Mouse (Mus musculus): ENCODE data around the gene Brinp3. TPM values are rescaled to one million over a fixed set of nuclear protein-coding genes. Genes with fewer than 3 reads are reported as not detected.

The Brinp3 gene
- polyA plus RNA-seq, 1 experiment from 2014 or later, result not detected

- no peak for TF ChIP-seq CTCF (IDR thresholded peaks at IDR 0.05; ENCODE audit: low read depth)
- no peak for ATAC-seq (replicated peaks; ENCODE audit: low FRiP score, low read depth)
- no peak for DNase-seq (ENCODE audit: low spot score)
These were observed 349.5 kb downstream of the Brinp3 start for GRCm38 (mm10) chr1:146844087-146844486.

DNA sequence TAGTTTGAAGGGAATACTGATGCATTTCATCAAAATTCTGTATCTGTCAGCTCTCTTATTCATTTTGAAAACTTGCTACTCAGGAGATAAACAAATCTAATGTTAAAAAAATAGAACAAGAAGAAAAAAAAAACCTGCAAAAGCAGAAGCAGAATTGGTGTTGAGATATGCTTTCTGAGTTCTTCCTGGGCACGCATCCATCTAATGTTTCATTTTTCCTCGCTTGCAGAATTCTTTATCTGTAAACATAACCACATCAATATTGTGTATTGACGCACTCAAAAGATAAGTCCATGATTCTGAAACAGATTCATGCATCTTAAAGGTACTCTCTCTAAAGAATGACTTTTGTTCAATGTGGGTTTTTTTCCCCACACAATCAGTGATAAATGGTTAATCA lies 354.3 kb downstream of the Brinp3 start:
- no peak for DNase-seq (ENCODE audit: low spot score)
- no peak for TF ChIP-seq CTCF (IDR thresholded peaks at IDR 0.05; ENCODE audit: low read depth)

More at GRCm38 (mm10) chr1:146844087-146844486, 349.5 kb downstream of the Brinp3 start:
- no peak overlapping the region for H3K9ac ChIP-seq (ENCODE audit: low read depth, low read length)
- no peaks in the 10 kb centered on the region for H3K4me1 ChIP-seq (replicated peaks; ENCODE audit: insufficient read depth, low read length)
- H3K27ac ChIP-seq, result no peak overlapping the region
- no peak overlapping the region for H3K4me2 ChIP-seq (ENCODE audit: low read length)
- H3K36me3 ChIP-seq (ENCODE audit: insufficient read depth, low read length), result no peaks in the 10 kb centered on the region
- no peak overlapping the region for H3K4me3 ChIP-seq (replicated peaks; ENCODE audit: low read depth, low read length)
- no peaks in the 10 kb centered on the region for H3K27me3 ChIP-seq (ENCODE audit: insufficient read depth, low read length)
- 74% methylated on average over 2 of the region's 2 CpGs for WGBS
- no peaks in the 10 kb centered on the region for H3K9me3 ChIP-seq (replicated peaks; ENCODE audit: low read length)

GRCm38 (mm10) chr1:146850147-146850546 lies 355.6 kb downstream of the Brinp3 start:
- 81% methylated on average over 2 of the region's 2 CpGs for WGBS
- Histone ChIP-seq H3K36me3 (ENCODE audit: insufficient read depth, low read length) (no peaks in the 10 kb centered on the region), H3K9me3 (replicated peaks; ENCODE audit: low read length) (no peaks in the 10 kb centered on the region), H3K27me3 (ENCODE audit: insufficient read depth, low read length) (no peaks in the 10 kb centered on the region), H3K27ac (no peak overlapping the region), H3K4me2 (ENCODE audit: low read length) (no peak overlapping the region), H3K4me3 (replicated peaks; ENCODE audit: low read depth, low read length) (no peak overlapping the region), H3K4me1 (replicated peaks; ENCODE audit: insufficient read depth, low read length) (no peaks in the 10 kb centered on the region), H3K9ac (ENCODE audit: low read depth, low read length) (no peak overlapping the region)
- no peak for ATAC-seq (replicated peaks; ENCODE audit: low FRiP score, low read depth)
- TF ChIP-seq CTCF (IDR thresholded peaks at IDR 0.05; ENCODE audit: low read depth), result no peak
- no peak for DNase-seq (ENCODE audit: low spot score)

More for the DNA sequence above, 354.3 kb downstream of the Brinp3 start:
- H3K36me3 ChIP-seq (ENCODE audit: insufficient read depth, low read length), result no peaks in the 10 kb centered on the region
- no peaks in the 10 kb centered on the region for H3K27me3 ChIP-seq (ENCODE audit: insufficient read depth, low read length)
- ATAC-seq (replicated peaks; ENCODE audit: low FRiP score, low read depth), result no peak
- H3K4me2 ChIP-seq (ENCODE audit: low read length), result no peak overlapping the region
- no peaks in the 10 kb centered on the region for H3K4me1 ChIP-seq (replicated peaks; ENCODE audit: insufficient read depth, low read length)
- 85% methylated on average over 3 of the region's 3 CpGs for WGBS
- no peak overlapping the region for H3K9ac ChIP-seq (ENCODE audit: low read depth, low read length)
- no peak overlapping the region for H3K4me3 ChIP-seq (replicated peaks; ENCODE audit: low read depth, low read length)
- no peaks in the 10 kb centered on the region for H3K9me3 ChIP-seq (replicated peaks; ENCODE audit: low read length)
- H3K27ac ChIP-seq, result no peak overlapping the region

DNA sequence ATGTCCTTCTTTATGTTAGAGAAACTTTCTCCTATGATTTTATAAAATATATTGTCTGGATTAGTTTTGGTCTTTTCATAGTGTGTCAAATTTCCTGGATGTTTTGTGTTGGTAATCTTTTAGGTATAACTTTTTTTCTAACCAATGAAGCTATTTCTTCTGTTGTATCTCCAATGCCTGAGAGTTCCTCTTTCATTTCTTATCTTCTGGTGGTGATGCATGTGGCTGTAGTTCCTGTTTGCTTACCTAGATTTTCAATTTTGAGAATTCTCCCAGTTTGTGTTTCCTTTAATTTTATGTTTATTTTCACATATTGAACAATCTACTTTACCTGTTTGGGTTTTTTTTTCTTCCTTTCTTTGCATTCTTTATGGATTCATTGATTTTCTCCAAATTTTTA lies 404.1 kb downstream of the Brinp3 start:
- DNase-seq (ENCODE audit: low spot score) (no peak), ATAC-seq (replicated peaks; ENCODE audit: low FRiP score, low read depth) (no peak)
- Histone ChIP-seq H3K27ac (no peak overlapping the region), H3K27me3 (ENCODE audit: insufficient read depth, low read length) (no peaks in the 10 kb centered on the region), H3K4me3 (replicated peaks; ENCODE audit: low read depth, low read length) (no peak overlapping the region), H3K9me3 (replicated peaks; ENCODE audit: low read length) (no peaks in the 10 kb centered on the region), H3K4me1 (replicated peaks; ENCODE audit: insufficient read depth, low read length) (no peaks in the 10 kb centered on the region), H3K36me3 (ENCODE audit: insufficient read depth, low read length) (no peaks in the 10 kb centered on the region), H3K9ac (ENCODE audit: low read depth, low read length) (no peak overlapping the region), H3K4me2 (ENCODE audit: low read length) (no peak overlapping the region)
- no peak for TF ChIP-seq CTCF (IDR thresholded peaks at IDR 0.05; ENCODE audit: low read depth)

- Histone ChIP-seq H3K4me3 (replicated peaks; ENCODE audit: low read depth, low read length) (no peak overlapping the region), H3K27me3 (ENCODE audit: insufficient read depth, low read length) (no peaks in the 10 kb centered on the region), H3K27ac (no peak overlapping the region), H3K9ac (ENCODE audit: low read depth, low read length) (no peak overlapping the region), H3K36me3 (ENCODE audit: insufficient read depth, low read length) (no peaks in the 10 kb centered on the region), H3K4me1 (replicated peaks; ENCODE audit: insufficient read depth, low read length) (no peaks in the 10 kb centered on the region), H3K4me2 (ENCODE audit: low read length) (no peak overlapping the region), H3K9me3 (replicated peaks; ENCODE audit: low read length) (no peaks in the 10 kb centered on the region)
- no peak for ATAC-seq (replicated peaks; ENCODE audit: low FRiP score, low read depth)
- no peak for TF ChIP-seq CTCF (IDR thresholded peaks at IDR 0.05; ENCODE audit: low read depth)
- no peak for DNase-seq (ENCODE audit: low spot score)
- WGBS, result 78% methylated on average over 9 of the region's 9 CpGs
These were observed 407.1 kb downstream of the Brinp3 start for GRCm38 (mm10) chr1:146901691-146902090.

DNA sequence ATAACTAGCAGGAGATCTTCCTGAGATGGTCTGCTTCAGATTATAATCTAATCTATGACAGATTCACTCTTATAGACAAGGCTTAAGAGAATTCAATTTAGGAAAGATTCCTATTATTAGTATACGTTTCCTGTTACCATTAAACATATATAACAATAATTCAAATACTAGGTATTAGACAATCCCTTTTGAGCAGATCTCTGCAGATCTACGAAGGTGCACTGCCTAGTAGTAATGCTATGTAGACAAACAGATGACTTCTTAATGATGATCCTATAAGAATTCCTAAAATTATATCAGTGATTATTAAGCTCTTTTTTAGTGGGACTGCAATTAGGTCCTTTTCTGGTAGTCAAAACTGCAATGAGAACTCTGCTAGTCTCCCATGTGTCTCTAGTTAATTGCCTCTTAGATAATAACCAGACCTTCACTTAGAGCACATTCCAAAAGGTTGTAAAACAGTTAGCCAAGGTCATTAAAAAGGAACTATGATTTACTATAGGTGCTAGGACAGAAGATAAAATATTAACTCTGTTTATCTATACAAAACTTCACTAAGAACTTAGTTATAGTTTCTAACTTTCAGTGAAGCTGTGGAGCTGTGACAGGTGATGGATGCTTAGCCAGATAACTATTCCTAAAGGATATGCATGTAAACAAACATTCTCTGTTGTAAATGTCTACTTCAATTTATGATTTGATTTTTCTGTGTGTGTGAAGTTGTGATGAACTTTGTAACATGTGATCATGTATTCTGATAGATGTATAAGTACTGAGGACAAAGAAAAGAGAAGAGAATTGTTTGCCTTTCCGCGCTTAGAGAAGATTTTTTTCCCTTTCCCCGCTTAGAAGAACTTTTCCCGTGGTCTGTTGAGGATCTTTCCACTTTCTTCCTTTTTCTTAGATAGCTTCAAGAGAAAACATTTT lies 445.2 kb downstream of the Brinp3 start:
- Histone ChIP-seq H3K4me3 (replicated peaks; ENCODE audit: low read depth, low read length) (no peak overlapping the region), H3K36me3 (ENCODE audit: insufficient read depth, low read length) (no peaks in the 10 kb centered on the region), H3K9ac (ENCODE audit: low read depth, low read length) (no peak overlapping the region), H3K27me3 (ENCODE audit: insufficient read depth, low read length) (no peaks in the 10 kb centered on the region), H3K4me2 (ENCODE audit: low read length) (no peak overlapping the region), H3K9me3 (replicated peaks; ENCODE audit: low read length) (no peaks in the 10 kb centered on the region), H3K4me1 (replicated peaks; ENCODE audit: insufficient read depth, low read length) (no peaks in the 10 kb centered on the region), H3K27ac (no peak overlapping the region)
- ATAC-seq (replicated peaks; ENCODE audit: low FRiP score, low read depth), result no peak
- TF ChIP-seq CTCF (IDR thresholded peaks at IDR 0.05; ENCODE audit: low read depth), result no peak
- 79% methylated on average over 6 of the region's 6 CpGs for WGBS
- no peak for DNase-seq (ENCODE audit: low spot score)
